Mouse (Mus musculus) c-Kit-positive CD71-positive TER-119-positive erythroid progenitor cells, embryonic 14.5 days (primary cell): ENCODE measurements around the gene Tfpt.

ENCODE experiments used
- DNase-seq: peaks from one replicate; pipeline ENCODE4 v3.0.0-alpha.2; 2013; ENCODE audit warnings: low spot score

The Tfpt gene

DNA sequence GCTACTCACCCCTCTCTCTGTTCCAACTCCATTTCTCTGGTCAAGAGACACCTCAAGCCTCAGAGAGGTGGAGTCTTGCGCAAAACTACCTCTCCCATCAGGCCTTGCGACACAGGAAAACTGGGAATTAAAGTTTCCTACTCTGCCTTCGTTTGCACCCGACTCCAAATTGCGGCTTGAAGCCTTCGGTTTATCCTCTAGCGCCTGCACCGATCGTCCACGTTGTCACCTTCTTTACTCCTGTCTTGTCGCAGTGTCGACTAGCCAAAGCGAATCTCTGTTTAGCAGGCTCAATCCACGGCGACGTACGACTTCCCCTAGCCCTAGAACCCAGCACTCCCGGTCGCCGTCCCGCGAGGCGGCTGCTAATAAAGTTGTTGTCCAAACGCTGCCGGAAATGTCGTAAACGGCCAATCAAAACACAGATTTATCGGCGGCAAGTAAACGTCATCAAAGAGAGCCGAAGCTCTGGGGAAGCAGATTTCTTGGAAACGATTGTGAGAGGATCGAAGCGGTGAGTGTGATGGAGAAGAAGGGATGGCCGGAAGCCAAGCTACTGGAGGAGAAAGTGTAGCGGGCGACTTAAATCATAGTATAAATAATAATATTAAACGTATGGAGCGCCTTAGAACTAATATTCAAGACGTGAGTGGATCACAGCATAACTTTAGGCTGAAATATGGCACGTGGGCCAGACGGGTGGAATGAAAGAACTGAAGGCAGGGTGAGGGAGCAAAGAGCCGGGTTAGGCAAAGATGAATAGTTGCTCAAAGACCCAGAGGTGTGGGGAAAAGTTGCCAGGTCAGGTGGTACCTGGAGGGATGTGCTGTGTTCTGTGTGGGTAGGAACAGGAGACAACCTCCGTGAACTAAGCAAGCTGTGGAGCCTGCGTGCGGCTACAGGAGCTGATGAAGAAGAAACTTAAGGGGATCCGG, at the start of gene Tfpt, which contains the start of gene Prpf31:
Gene Tfpt (minus strand): TSS at position 387 of the 935 bp plus-strand sequence.
Gene Prpf31 (plus strand): TSS at position 443 of the 935 bp plus-strand sequence.
- DNase-seq: peak; percentile 96

DNA sequence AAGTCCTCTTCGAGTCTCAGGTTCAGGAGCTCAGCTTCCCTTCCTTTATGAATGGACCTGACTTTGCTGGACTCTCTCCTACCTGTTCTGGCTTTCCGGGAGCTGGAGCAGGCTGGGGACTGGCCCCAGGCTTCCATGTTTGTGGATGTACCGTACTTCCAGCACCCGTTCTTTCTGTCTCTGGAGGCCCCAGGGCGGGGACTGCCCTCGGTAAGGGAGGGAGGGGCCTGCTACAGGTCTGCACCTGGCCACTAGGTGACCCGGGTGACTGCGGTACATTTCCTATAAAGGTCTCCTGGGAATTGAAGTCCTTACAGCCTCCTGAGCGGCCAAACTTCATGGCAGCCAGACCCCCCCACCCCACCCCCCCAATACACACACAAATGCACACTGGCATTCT, 47.6 kb upstream of the Tfpt start, which contains the start of gene Tmc4:
Gene Tmc4 (minus strand): TSS at position 212 of the 400 bp plus-strand sequence.
- DNase-seq: no peak

DNA sequence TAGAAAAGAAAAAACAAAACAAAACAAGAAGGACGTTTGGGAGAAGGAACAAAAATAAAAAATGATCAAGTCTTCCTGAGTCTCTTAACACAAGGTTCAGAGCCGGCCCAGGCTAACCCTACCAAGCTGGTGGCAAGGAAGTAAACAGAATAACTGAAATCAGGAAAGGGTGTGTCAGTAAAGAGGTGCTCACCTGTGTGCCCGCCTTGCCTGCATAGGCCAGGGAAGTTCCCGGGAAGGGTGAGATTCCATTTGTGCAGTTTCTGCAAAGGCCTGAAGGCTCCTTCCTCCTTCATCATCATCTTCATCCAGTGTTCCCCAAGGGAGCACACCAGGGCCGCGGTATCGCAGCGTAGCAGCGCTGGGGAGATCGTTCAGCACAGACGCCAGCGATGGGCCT, 46.6 kb upstream of the Tfpt start:
- DNase-seq: no peak

DNA sequence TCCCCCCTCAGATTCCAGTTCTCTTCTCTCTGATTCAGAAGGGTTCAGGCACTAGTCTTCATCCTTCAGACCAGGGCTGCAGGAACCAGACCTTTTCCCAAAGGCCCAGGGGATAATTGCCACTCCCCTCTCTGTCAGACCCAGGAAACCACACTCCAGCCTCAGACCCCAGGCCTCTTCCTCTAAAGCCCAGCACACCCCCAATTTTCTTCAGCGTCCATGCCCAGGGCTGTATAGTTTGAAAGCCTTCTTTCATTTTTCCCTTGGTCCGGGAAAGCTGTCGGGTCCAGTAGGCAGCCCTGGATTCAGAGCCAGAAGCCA, 45.5 kb upstream of the Tfpt start:
- DNase-seq: no peak

DNA sequence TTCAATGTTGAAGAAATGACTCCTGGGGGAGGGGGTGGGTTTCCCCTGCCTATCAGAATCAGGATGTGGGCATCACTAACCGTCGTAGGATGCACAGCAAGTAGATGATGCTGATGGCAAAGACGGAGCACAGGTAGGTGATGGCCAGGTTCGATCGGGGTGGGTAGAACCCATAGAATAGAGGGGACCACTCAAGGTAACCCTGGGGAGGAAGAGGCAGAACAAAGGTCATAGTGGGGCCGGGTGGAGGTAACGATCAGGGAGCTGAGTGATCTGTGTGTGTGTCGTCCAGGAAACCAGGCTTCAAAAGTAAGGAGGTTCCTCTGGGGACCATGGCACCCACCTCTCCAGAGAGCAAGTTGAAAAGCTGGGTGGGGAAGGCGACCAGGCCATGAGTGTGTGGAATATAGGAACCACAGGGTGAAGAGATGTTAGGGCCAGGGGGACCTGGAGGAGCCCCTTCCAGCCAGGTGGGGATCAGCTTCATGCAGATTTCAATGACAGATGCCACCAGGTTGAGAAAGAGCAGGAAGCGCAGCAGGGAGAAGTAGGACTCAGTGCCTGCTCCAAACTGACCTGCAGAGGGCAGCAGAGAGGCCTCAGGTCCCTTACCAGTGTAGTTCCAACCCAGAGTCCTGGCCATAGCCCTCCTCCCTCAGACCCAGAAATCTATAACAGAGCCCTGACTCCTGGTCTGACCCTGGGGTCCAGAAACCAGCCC, 44.9 kb upstream of the Tfpt start:
- peak; percentile 79 for DNase-seq

DNA sequence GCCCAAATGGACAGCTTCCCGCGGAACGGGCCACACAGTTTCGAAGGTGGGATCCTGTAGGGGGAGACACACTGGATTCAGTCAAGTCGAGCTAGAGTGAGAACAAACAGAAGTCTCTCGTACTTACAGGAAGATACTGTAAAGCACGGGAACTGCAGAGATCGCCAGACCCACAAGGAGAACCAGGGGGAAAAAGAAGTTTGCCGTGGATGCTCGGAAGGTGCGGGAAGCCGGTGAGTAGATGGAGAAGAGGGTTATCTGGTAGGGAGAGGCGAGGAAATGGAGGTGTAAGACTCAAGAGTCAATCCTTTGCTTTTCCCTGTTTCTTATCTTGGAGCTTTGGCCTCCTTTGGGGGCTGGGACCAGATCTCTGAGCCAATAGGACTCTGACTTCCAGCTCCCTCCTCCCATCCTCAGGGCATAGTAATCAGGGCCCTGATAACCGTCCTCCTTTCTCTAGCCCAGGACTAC, 37.2 kb upstream of the Tfpt start:
- peak; percentile 65 for DNase-seq

DNA sequence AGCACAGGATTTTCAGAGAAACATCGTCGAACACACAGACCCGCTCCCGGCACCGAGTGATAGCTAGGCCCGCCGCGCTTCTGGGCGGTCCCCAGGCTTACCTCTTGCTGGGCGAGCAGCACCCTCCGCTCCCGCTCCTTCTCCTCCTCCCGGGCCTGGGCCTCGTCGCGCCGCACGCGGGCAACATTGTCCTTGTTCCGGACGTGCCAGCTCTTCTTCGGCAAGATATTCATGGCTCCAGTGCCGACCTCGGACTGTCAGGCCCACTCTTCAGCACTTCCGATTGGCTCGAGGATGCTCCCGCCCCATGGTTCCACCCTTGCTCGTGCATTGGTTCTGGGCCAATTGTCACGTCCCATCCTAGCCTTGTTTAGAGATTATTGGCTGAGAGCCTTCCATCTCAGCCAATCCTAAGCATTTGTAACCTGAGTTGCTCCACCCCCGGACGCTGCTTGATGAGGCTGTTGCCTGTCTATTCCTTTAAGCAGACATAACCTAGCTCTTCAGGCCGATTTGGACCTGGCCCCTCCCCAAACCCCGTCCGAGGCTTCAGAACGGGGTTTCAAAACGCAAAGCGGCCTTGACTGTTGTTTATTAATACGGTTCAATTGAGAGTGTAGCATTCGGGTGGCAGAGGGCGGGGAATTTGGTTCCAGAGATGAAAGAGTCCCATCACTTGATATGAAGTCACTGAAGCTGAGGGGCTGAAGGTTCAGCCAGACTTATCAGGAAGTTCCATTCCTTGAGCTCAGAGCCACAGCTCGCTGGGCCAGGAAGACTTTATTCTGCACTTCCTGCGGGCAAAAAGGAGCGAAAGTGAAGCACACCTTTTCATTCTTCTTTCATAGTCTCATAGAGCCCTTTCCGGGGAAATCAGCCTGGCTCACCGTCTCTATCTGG, 35.7 kb upstream of the Tfpt start, which contains the start of gene Leng1:
Gene Leng1 (minus strand): TSS at position 626 of the 900 bp plus-strand sequence.
- DNase-seq: peak; percentile 98

DNA sequence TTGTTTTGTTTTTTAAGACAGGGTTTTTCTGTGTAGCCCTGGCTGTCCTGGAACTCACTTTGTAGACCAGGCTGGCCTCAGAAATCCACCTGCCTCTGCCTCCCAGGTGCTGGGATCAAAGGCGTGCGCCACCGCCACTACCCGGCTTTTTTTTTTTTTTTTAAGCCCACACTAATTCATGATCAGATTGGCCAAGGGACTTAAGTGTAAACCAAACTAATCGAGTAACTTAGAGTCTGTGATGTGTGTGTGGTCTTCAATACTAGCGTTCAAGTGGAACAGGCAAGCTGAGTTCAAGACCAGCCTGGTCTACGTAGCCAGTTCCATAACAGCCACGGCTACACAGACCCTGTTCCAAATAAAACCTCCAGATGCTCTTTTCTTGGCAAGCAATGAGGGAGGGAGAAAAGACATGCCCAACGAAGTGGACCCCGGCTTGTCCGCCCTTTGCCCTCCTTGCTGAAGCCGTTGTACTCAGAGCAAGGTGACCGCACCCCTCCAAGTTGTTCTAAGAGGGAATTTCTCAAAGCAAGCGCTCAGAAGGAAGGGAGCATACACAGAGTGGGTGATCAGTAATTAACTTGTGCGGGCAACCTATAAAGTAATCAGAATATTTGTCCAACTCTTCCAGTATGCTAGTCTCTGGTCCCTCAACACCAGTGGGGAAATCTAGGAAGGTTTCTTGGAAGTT, 34.9 kb upstream of the Tfpt start:
- DNase-seq: no peak

DNA sequence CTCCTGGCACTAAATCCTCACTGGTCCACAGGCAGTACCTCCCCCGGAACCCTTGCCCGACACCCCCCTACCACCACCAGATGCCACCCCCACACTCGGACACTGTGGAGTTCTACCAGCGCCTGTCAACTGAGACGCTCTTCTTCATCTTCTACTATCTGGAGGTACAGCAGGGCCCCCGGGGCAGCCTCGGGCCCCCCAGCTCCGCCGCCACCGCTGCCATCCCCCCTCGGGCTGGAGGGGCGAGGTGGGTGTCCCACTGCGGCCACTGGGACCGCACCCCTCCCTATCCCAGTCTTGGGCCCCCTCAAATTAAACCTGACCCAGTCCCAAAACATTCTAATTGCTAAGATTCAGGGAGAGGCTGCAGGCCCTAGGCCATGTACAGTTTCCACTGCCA, 28.8 kb upstream of the Tfpt start:
- no peak for DNase-seq

DNA sequence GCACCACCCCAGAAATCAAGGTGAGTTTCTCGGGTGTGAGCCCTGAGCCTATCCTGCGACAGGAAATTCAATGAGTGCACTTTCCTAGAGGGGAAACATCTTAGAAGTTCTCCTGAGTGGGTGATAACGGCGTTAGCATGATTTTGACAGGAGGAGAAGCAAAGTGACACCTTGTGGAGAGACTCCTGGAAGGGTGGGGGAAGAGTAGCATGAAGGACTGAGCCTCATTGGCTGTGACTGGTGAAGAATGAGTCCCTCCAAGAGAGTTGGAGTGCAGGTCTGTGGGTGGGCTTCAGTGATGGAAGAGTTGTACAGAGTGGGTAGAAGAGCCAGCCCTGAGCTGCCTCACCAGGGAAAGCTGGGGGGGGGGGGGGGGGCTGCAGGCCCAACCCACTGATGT, 27.2 kb upstream of the Tfpt start:
- DNase-seq: no peak

DNA sequence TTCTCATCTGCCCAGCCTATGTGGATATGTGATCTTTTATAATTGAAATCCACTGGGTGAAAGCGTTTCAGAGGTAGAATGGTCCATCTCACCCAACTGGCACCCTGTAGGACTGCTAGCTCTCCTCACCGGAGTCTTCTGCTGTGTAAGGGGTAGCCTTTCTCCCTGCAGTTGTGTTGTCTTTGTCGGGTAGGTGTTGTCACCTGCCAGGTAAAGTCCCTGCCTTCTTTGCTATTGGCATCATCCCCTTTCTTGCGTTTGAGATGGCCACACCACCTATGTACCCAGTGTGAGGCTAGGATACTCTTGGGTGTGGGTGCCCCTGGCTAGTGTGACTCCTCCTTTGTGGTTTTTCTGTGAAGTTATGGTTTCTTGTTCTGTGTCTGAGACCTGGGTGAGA, 16.9 kb upstream of the Tfpt start:
- DNase-seq: peak; percentile 15

DNA sequence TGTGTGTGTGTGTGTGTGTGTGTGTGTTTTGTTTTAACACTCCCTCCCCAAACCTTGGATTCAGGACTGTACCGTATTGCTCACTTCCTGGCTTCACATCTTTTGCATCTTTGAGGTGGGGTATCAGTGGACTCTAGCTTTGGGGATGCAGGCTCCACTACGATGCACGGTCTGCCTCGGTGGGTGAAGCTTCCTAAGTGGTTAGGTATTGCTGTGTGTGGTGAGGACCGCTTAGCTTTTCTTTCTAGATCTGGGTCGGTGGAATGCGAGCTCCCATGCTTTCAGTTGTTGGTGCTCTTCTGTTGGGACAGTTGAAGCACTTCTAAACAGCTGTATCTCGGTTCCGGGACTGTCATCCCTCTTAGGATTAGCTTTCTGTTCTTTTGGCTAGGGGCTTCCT, 16.5 kb upstream of the Tfpt start:
- DNase-seq: peak; percentile 13

DNA sequence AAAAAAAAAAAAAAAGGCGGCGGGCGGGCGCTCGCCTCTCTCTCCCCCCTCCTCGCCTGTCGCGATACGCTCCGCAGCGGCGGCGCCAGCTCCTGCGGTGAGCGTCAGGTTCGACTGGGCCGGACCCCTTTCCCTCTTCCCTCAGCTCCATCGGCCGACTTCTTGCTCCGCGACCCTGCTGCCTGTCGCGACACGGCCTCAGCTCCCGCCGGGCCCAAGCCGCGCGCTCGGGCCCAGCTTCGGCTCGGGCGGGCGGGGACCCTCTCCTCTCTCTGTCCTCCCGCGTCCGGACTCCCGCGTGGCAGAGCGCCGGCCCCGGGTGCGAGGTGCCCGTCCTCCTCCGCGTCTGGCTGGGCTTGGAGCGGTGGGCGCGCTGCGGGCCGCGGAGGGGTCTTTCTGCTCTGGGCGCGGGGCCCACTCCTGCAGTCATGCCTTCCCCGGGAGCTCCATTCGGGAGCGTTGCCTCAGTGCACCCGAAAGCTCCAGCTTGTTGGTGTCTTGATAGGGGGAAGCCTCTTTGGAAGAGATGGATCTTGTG, 15.8 kb upstream of the Tfpt start:
- DNase-seq: no peak

DNA sequence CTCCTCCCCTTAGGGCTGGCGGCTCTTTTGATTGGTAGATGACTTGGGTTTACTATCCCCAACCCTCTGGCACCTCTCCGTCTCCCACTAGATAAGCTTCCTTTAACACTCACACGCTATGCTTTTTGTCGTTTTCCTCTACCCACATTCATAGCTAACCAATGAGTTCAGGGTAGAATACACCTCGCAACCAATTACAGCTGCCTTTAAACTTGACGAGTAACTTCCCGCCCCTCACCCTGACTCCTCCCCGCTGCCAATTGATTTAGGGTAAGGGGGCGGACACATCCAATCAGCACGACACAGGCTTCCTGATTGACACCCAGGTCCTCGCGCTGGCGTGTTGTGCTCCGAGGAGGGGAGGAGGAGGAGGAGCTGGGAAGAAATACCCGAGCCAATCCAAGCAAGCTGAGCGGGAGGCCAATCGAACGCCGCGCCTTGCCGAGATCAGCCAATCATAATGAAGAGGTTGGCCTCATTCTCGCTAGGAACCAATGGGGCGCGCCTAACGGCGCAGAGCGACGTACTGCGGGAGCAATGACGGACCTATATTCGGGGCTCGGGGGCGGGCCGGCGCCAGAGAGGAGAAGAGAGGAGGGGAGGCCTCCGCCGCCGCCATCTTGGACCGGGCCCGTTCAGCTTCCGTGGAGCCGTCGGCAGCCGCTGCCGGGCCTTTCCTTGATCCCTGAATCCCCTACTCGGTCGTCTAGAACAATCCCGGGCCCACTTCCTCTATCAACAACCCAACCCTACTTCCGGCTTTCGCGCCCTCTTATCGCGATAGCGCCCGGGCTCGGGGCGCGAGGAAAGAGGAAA, 15.2 kb upstream of the Tfpt start, which contains the start of gene Cnot3:
Gene Cnot3 (plus strand): TSS at position 597 of the 816 bp plus-strand sequence.
- DNase-seq: peak; percentile 98

DNA sequence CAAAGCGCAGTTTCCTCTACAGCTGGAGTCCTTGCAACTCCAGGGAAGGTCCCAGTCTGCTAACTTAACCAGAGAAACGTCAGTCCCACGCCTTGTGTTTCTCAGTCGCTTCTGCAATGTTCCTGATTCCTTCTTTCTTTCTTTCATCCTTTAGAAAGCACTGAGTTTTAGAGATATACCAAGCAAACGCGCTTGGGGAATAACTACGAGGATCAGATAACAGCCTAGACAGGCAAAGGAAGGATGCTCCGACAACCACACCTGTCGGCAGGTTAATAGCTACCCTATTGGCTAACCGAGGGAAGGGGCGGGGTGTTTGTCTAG, 14.6 kb upstream of the Tfpt start:
- DNase-seq: no peak

DNA sequence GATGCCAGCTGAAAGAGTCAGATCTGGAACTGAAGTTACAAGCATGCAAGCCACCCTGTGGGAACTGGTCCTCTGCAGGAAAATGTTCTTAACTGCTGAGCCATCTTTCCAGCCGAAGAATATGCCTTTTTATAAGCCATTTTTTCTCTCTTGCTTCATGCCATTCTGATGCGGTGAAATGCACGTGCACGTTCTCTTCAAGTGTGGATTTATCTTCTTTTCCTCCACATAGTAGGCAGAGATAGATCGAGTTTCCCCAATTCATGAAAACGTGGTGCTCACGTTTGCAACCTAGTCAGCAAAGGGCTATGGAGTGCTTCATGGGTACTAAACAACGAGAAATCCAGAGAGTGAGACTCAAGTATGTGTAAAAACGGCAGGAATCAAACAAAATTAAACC, 14.1 kb upstream of the Tfpt start:
- no peak for DNase-seq

DNA sequence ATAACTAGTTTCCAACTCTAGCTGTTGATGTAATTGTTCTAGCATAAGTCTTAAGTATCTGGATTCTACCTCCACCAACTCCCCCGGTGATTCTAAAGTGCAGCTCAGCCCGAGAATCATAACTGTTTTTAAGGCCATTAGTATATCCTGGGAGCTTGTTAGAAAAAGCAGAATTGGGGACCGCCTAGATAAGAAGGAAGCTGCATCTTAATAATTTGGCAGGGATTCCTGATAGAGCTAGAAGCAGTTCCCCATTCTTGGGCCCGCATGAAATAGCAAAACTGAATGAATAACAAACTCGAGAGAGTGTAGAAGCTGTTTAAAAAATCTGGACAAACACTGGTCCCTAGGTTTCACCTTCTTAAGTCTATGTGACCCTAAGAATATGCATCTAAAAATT, 13.7 kb upstream of the Tfpt start:
- DNase-seq: no peak

DNA sequence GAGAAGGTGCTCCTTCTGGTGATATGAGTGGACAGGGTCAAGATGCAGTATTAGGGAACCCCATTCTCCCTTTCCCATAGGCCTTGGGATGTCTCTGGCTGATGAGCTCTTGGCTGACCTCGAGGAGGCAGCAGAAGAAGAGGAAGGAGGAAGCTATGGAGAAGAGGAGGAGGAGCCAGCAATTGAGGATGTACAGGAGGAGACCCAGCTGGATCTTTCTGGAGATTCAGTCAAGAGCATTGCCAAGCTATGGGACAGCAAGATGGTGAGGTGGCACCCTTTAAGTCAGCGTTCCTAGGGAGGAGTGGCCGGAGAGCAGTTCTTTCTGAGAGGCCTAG, 718 bp upstream of the Tfpt start:
- no peak for DNase-seq

DNA sequence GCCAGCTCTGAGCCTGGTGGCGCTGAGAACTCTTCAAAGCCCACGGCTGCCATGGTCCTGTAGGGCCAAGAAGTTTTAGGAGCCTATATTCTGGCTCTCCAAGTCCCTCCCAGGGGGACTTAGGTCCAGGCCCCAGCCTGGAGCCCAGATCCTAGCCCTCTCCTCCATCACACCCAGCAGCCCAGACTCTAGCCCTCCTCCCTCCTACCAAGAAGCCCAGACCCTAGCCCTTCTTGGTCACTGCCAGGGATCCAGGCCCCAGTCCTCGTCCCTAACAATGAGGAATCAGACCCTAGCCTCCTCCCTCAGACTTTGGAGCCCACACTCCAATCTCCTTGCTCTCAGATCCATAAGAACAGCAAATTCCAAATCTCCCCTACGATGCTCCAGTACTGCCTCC, 699 bp downstream of the Tfpt start:
- no peak for DNase-seq

DNA sequence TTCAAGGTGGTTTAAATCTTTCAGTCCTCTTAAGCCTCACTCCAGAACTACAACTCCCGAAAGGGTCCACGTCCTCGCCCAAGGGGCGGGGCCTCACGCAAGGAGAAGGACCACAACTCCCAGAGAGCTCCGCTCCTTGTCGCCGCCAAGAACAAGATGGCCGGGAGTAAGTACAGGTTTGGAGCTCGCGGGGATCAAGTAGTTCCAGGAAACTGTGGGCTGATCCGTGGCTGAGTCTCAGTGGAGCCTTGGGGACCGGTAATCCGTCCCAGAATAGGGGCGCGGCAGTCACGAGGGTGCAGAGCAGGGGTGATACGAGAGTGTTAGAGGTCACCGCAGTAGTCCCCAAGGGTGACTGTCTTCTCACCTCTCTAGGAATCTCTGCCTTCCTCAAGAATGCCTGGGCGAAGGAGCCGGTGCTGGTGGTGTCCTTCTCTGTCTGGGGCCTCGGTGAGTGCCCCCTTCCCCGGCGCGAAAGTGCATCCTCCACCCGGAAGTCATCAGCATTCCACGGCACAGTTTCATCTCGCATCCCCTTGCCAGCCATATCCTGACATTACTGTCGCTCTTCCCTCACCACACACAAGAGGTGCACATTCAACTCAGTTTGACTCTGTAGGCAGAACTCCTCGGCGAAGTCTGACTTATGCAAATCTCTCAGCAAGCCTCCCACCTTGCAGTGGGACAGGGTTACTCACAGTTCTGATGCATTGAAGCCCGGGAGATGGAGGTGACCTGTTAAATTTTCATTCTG, 12.3 kb downstream of the Tfpt start, which contains the start of gene Ndufa3:
Gene Ndufa3 (plus strand): TSS at position 132 of the 754 bp plus-strand sequence.
- peak; percentile 83 for DNase-seq
